Mouse (Mus musculus) kidney, adult 2 months (tissue): Measurements from ENCODE around the gene Megf8. TPM values are rescaled to one million over a fixed set of nuclear protein-coding genes. Genes with fewer than 3 reads are reported as not detected.

Experiments
- DNase-seq: peaks from one replicate; pipeline ENCODE4 v3.0.0; 2021
- H3K27ac ChIP-seq: fragments of 200-500 bp; 2 replicates; pipeline ENCODE4 v1.5.1; 2012; ENCODE audit warnings: low read depth, low read length, control low read depth, inconsistent platforms; ENCODE audit not compliant: insufficient read depth
- H3K27me3 ChIP-seq: fragments of 200-500 bp; replicated peaks from 2 replicates; pipeline ENCODE4 v1.6.1; 2012; ENCODE audit warnings: mild to moderate bottlenecking, moderate library complexity, low read length, inconsistent platforms; ENCODE audit not compliant: control insufficient read depth, insufficient read depth
- H3K36me3 ChIP-seq: fragments of 200-500 bp; 2 replicates; pipeline ENCODE4 v1.6.1; 2012; ENCODE audit warnings: mild to moderate bottlenecking, moderate library complexity, low read length, inconsistent platforms; ENCODE audit not compliant: control insufficient read depth, insufficient read depth
- H3K4me1 ChIP-seq: fragments of 200-500 bp; 2 replicates; pipeline ENCODE4 v1.6.1; 2011; ENCODE audit warnings: low read length; ENCODE audit not compliant: control insufficient read depth, insufficient read depth
- H3K4me3 ChIP-seq: fragments of 200-500 bp; 2 replicates; pipeline ENCODE4 v1.5.1; 2011; ENCODE audit warnings: mild to moderate bottlenecking, low read depth, low read length, control low read depth; ENCODE audit not compliant: insufficient read depth
- CTCF ChIP-seq: fragments of 200-500 bp; conservative IDR thresholded peaks from 2 replicates; pipeline ENCODE4 v1.5.1; 2011; ENCODE audit warnings: low read depth, mild to moderate bottlenecking, control low read depth, low read length, moderate library complexity, mixed read lengths; ENCODE audit not compliant: insufficient read depth, insufficient read length
- POLR2A ChIP-seq: fragments of 200-500 bp; IDR thresholded peaks from one replicate; pipeline ENCODE4 v1.6.1; 2011; ENCODE audit warnings: low read depth, low read length, control low read depth
- WGBS: fragments of 180-500 bp; shearing (Covaris S2); methylation state at CpG from one replicate; pipeline ENCODE4 v1.1.7; 2018; 5-methylcytosine and 5-hydroxymethylcytosine counted together
- polyA plus RNA-seq: library from polyadenylated mRNA; depleted of rRNA; stranded (reverse); fragments of >200 nt; gene quantifications from 2 replicates; pipeline ENCODE4 v1.2.3, GENCODE M21; 2012; rRNA removed

Gene Megf8
- polyA plus RNA-seq, 1 experiment = 23.5 TPM

DNA sequence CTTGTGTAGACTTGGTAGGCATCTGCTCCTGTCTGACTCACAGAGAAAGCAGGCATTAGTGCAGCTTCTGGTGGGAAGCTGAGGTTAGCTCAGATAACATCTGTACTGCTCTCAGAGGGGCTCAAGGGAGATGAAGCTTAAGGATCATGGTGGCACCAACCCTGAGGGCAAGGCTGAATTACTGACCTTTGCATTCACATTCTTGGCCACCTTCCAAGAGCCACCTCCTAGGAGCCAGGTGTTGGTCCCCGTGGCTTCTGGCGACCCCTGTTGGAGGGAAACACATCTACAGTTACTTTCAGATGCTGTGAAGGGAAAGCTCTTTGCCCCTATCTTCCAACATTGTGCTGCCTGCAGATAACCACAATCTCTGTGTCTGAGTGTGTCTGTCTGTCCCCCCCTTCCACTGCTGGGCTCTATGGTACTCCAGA lies 85.7 kb downstream of the Megf8 start:
- no peak overlapping the region for H3K27ac ChIP-seq
- no peaks in the 10 kb centered on the region for H3K27me3 ChIP-seq
- no peak overlapping the region for H3K4me3 ChIP-seq
- peak; percentile 92 for DNase-seq
- peaks cover 6% of the 10 kb centered on the region for H3K4me1 ChIP-seq
- 2% methylated on average over 2 of the region's 2 CpGs for WGBS
- H3K36me3 ChIP-seq = no peaks in the 10 kb centered on the region
- peak; percentile 93 for TF ChIP-seq CTCF
- no peak for TF ChIP-seq POLR2A

DNA sequence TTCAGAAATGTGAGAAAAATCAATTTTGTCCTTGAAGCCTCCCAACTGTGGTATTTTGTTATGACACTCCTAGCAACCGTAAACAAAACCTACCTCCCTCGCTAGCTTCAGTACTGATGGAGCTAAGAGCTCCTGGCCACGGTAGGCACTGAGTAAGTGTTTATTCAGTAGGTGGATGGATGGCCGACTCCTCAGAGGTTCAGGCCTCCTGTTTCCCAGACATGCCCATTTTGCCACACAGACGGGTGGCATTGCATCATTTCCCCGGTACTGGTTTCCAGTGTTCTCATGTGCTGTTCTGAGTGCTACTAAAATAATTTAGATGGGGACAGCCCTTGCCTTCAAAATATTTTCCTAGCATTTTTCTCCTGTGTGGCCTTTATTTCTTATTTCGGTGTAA lies 89.5 kb downstream of the Megf8 start:
- H3K4me1 ChIP-seq = peaks cover 6% of the 10 kb centered on the region
- 79% methylated on average over 7 of the region's 7 CpGs for WGBS
- no peak for TF ChIP-seq POLR2A
- TF ChIP-seq CTCF = no peak
- DNase-seq = no peak
- H3K4me3 ChIP-seq = no peak overlapping the region
- H3K27ac ChIP-seq = no peak overlapping the region
- no peaks in the 10 kb centered on the region for H3K36me3 ChIP-seq
- H3K27me3 ChIP-seq = no peaks in the 10 kb centered on the region

DNA sequence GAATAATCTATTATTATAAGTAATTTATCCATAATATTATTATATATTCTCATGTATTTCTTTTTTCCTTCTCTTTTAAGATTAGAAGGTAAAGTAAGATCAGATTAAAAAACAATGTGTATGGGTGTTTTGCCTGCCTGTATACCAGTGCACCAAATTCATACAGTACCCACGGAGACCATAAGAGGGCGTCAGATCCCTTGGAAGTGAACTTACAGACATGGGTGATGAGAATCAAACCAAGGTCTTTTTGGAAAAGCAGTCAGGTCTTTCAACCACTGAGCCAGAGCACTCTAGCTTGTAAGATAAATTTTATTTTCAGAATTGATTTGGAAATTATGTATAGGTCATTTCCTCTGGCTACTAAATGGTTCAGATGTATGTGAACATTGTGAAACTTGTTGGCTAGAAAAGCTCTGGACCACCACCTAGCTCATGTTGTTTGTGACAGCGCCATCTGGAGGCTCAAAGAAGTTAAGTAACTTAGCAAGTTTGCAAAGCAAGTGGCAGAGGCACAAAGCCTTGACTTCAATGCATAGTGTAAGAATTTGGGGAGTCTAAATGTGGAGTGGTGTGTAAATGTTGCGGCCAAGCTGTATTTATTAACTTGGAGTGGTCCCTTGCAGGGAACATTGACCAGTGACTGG lies 92.3 kb downstream of the Megf8 start:
- WGBS = 58% methylated on average over 4 of the region's 4 CpGs
- H3K27me3 ChIP-seq = no peaks in the 10 kb centered on the region
- no peak for DNase-seq
- no peaks in the 10 kb centered on the region for H3K36me3 ChIP-seq
- H3K4me3 ChIP-seq = no peak overlapping the region
- H3K4me1 ChIP-seq = no peaks in the 10 kb centered on the region
- no peak for TF ChIP-seq POLR2A
- peak; percentile 38 for TF ChIP-seq CTCF
- H3K27ac ChIP-seq = no peak overlapping the region

DNA sequence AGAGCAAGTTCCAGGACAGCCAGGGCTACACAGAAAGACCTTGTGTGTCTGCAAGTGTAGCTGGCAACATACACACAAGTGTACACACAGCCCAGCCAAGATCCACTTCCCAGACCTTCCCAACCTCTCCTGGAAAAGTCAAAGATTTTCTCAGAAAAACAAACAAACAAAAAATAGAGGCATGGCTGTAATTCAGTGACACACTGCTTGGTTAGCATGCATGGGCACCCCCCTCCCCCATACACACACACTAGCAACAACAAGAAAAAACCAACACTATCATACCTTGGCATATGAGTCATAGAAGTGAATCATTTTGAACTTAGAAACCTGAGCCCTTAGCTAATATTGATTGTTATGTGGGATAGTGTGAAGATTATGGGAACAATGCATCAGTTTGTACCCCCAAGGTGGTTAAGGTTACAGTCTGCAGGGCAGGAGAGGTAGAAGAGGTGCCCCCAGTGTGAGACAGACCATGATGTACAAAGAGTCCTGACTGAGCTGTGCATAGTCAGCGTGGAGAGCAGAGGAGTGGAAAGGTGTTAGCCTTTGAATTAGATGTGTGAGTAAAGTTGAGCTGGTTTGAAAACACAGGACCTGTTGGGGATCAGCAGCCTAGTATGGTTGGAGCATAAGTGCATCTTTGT lies 94.1 kb downstream of the Megf8 start:
- H3K27me3 ChIP-seq = no peaks in the 10 kb centered on the region
- no peak overlapping the region for H3K4me3 ChIP-seq
- no peak for DNase-seq
- no peaks in the 10 kb centered on the region for H3K4me1 ChIP-seq
- H3K27ac ChIP-seq = no peak overlapping the region
- H3K36me3 ChIP-seq = no peaks in the 10 kb centered on the region
- WGBS = 80% methylated on average over 1 of the region's 1 CpGs
- TF ChIP-seq POLR2A (no peak), CTCF (no peak)

DNA sequence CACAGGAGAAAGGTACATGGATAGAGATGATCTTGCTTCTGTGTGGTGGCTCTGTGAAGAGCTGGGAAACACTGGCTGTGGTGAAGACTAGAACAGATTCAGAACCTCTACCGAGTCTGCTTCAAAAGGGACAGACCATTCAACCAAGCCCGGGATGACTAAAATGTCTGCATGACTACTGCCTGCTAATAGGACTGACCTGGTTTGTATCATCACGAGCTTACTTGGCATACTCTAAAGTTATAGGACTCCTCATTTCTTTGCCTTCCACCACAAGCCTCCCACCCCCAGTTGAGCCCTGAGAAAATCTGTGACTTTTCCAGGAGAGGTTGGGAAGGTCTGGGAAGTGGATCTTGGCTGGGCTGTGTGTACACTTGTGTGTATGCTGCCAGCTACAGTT lies 94.9 kb downstream of the Megf8 start:
- Histone ChIP-seq H3K27me3 (no peaks in the 10 kb centered on the region), H3K27ac (no peak overlapping the region), H3K4me3 (no peak overlapping the region), H3K4me1 (no peaks in the 10 kb centered on the region), H3K36me3 (no peaks in the 10 kb centered on the region)
- 91% methylated on average over 3 of the region's 3 CpGs for WGBS
- DNase-seq = no peak
- TF ChIP-seq CTCF (no peak), POLR2A (no peak)

DNA sequence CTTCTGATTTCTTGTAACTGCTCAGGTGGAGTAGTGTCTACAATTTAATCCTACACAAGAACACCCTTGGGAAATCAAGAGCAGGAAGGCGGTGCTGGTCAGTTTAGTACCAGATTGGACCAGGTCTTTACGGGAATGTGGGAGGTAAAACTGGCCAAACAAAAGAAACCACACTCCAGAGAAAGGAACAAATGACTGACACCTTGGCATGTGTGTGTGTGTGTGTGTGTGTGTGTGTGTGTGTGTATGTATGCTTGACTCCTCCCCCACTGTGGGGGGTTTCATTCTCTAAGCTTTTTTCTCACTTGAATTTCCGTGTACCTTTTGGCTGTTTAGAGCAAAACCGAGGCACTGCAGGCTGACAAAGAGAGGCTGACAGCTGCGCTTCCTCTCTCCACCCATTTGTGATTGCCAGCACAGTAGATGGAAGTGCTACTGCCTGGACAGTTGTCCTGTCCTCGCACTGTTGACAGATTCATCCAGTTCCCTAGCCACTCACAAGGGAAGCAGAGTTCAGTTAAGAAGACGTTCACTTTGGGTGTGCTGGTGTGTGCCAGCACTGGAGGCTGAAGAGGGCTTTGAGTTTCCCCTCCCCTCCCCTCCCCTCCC lies 96.0 kb downstream of the Megf8 start, which contains the start of gene Cxcl17:
Cxcl17 (minus strand) TSS at position 54 of the 609 bp plus-strand sequence.
- H3K27me3 ChIP-seq = no peaks in the 10 kb centered on the region
- TF ChIP-seq CTCF (no peak), POLR2A (no peak)
- DNase-seq = peak; percentile 43
- no peak within 1 kb of the TSS for H3K27ac ChIP-seq
- 57% methylated on average over 7 of the region's 7 CpGs for WGBS
- H3K4me1 ChIP-seq = no peaks in the 10 kb centered on the region
- H3K36me3 ChIP-seq = no peaks in the 10 kb centered on the region
- no peak within 1 kb of the TSS for H3K4me3 ChIP-seq

Other genes with a start within 250 kb of the Megf8 start
- gene Grik5, start 244.8 kb upstream of the Megf8 start, polyA plus RNA-seq = 17.1 and 24.3 TPM in 2 replicates
- gene Zfp574, start 244.6 kb upstream of the Megf8 start, polyA plus RNA-seq = 20.6 and 27.0 TPM in 2 replicates
- 1.1 and 2.6 TPM in 2 replicates for gene Pou2f2, start 137.4 kb upstream of the Megf8 start, polyA plus RNA-seq
- 34.8 and 43.7 TPM in 2 replicates for gene Dedd2, start 96.5 kb upstream of the Megf8 start, polyA plus RNA-seq
- gene Zfp526, start 95.7 kb upstream of the Megf8 start, polyA plus RNA-seq = 8.9 and 10.8 TPM in 2 replicates
- 127 and 128 TPM in 2 replicates for gene Gsk3a, start 79.3 kb upstream of the Megf8 start, polyA plus RNA-seq
- 37.0 and 46.2 TPM in 2 replicates for gene Erf, start 66.4 kb upstream of the Megf8 start, polyA plus RNA-seq
- 41.8 and 41.9 TPM in 2 replicates for gene Cic, start 49.5 kb upstream of the Megf8 start, polyA plus RNA-seq
- gene Pafah1b3, start 19.2 kb upstream of the Megf8 start, polyA plus RNA-seq = 48.9 and 50.2 TPM in 2 replicates
- gene Prr19, start 15.8 kb upstream of the Megf8 start, polyA plus RNA-seq = 0.08 TPM in 1 of 2 replicates, not detected in the other
- gene Tmem145, start 11.1 kb upstream of the Megf8 start, polyA plus RNA-seq = 0.28 and 0.35 TPM in 2 replicates
- gene Cnfn, start 52.6 kb downstream of the Megf8 start, polyA plus RNA-seq = not detected in 2 replicates
- gene Lipe, start 81.5 kb downstream of the Megf8 start, polyA plus RNA-seq = 63.4 and 63.8 TPM in 2 replicates
- gene Cxcl17, start 95.7 kb downstream of the Megf8 start, polyA plus RNA-seq = 0.11 and 0.18 TPM in 2 replicates
- 32.1 TPM in 2 replicates for gene Ceacam1, start 160.4 kb downstream of the Megf8 start, polyA plus RNA-seq
- gene Ceacam2, start 222.7 kb downstream of the Megf8 start, polyA plus RNA-seq = 36.3 and 41.2 TPM in 2 replicates